Mouse (Mus musculus) ES-Bruce4 (cell line): ENCODE data around the gene Rps6ka6.

Source experiments
- EP300 ChIP-seq: IDR thresholded peaks from 2 replicates; pipeline ENCODE4 v1.6.1; 2011; ENCODE audit warnings: low read depth, low read length; ENCODE audit not compliant: insufficient read depth
- POLR2A ChIP-seq: IDR thresholded peaks from one replicate; pipeline ENCODE4 v1.8.1; 2011; ENCODE audit warnings: low read length; ENCODE audit not compliant: insufficient read depth

GRCm38 (mm10) chrX:111414775-111415174 is 123.0 kb downstream of the Rps6ka6 start:
- TF ChIP-seq EP300 (no peak), POLR2A (no peak)
